In genomic region chr14:25592522-25592921, GRCm38 (mm10) we compare ENCODE assay signal across 20 mouse cellular contexts.
A peak's percentile ranks its signal among the peaks of the same experiment; 100 is the strongest.
DNase-seq lines count a peak whose midpoint lies in the region; ATAC-seq and TF ChIP-seq lines count a peak whose summit lies in the region.
"Had no signal": no experiment of that assay in that cellular context is flagged by ENCODE, and none has a peak within 500 bp of the region (broad histone marks: within the 10 kb centered on the region; RNA-seq: fewer than 3 reads in every experiment).

No protein-coding gene starts in this region.

- peaks cover 72% of the 10 kb centered on the region for H3K36me3 ChIP-seq in forebrain, embryonic 10.5 days (replicated peaks)
- H3K36me3 ChIP-seq in forebrain, embryonic 11.5 days (ENCODE audit: control insufficient read depth, insufficient read depth, low read length): no peaks in the 10 kb centered on the region; the same call in 1 of the 2 replicates
- peaks cover 43% of the 10 kb centered on the region; the same call in 1 of the 2 replicates for H3K36me3 ChIP-seq in limb, embryonic 15.5 days
- peaks cover 78% of the 10 kb centered on the region for H3K36me3 ChIP-seq in limb, embryonic 10.5 days
- H3K36me3 ChIP-seq in ES-Bruce4 (ENCODE audit: control insufficient read depth, insufficient read depth, low read length, poor library complexity, severe bottlenecking): no peaks in the 10 kb centered on the region
- H3K36me3 ChIP-seq in midbrain, embryonic 14.5 days (ENCODE audit: control insufficient read depth, insufficient read depth, low read length): peaks cover 38% of the 10 kb centered on the region

- no peak for ATAC-seq in forebrain, embryonic 11.5 days (replicated peaks; ENCODE audit: low FRiP score)
- ATAC-seq in limb, embryonic 15.5 days (ENCODE audit: insufficient number of reproducible peaks, low FRiP score, low TSS enrichment, low read depth): no peak
- no peak for ATAC-seq in midbrain, embryonic 14.5 days (ENCODE audit: low FRiP score, low TSS enrichment)
- ATAC-seq: intestine, postnatal 0 days; liver, embryonic 12.5 days had no signal

- 0 out of 2 replicates have a peak overlapping the region, but pooled peaks have one; percentile 66 for H3K27ac ChIP-seq in forebrain, embryonic 10.5 days
- H3K27ac ChIP-seq in forebrain, embryonic 11.5 days (ENCODE audit: low read depth, low read length): no peak overlapping the region
- 0 out of 2 replicates have a peak overlapping the region, but pooled peaks have one; percentile 67 for H3K27ac ChIP-seq in limb, embryonic 15.5 days
- H3K27ac ChIP-seq in limb, embryonic 10.5 days: no peak overlapping the region
- no peak overlapping the region for H3K27ac ChIP-seq in ES-Bruce4 (ENCODE audit: insufficient read depth, low read length)
- H3K27ac ChIP-seq in midbrain, embryonic 14.5 days (replicated peaks; ENCODE audit: low read depth, low read length): 0 out of 2 replicates have a peak overlapping the region, but pooled peaks have one; percentile 2
- H3K27ac ChIP-seq: liver, embryonic 12.5 days had no signal

- H3K9me3 ChIP-seq in forebrain, embryonic 10.5 days: no peaks in the 10 kb centered on the region
- no peaks in the 10 kb centered on the region for H3K9me3 ChIP-seq in forebrain, embryonic 11.5 days (ENCODE audit: control insufficient read depth, low read length)
- H3K9me3 ChIP-seq in limb, embryonic 15.5 days: no peaks in the 10 kb centered on the region
- no peaks in the 10 kb centered on the region for H3K9me3 ChIP-seq in limb, embryonic 10.5 days (replicated peaks)
- H3K9me3 ChIP-seq in ES-Bruce4 (replicated peaks; ENCODE audit: control insufficient read depth, insufficient read depth, low read length, poor library complexity, severe bottlenecking): no peaks in the 10 kb centered on the region
- H3K9me3 ChIP-seq in midbrain, embryonic 14.5 days (ENCODE audit: control insufficient read depth, low read length): no peaks in the 10 kb centered on the region
- H3K9me3 ChIP-seq: limb, embryonic 12.5 days; liver, embryonic 12.5 days had no signal

- TF ChIP-seq POLR2A in ES-Bruce4 (IDR thresholded peaks at IDR 0.05; ENCODE audit: insufficient read depth, low read length): no peak
- TF ChIP-seq POLR2A in lung, adult 2 months (IDR thresholded peaks at IDR 0.05; ENCODE audit: borderline replicate concordance, extremely low read depth, low read depth, low read length): no peak

- DNase-seq in forebrain, embryonic 10.5 days (ENCODE audit: extremely low spot score, low spot score): no peak
- DNase-seq in forebrain, embryonic 11.5 days (ENCODE audit: low spot score): no peak
- DNase-seq in limb, embryonic 10.5 days (ENCODE audit: low spot score): no peak
- no peak for DNase-seq in midbrain, embryonic 14.5 days
- DNase-seq in lung, adult 2 months: no peak
- DNase-seq: cerebellum, adult 11 months; cerebellum, adult 9-11 months; gastrocnemius, postnatal 36 days; heart, postnatal 4 days; kidney, postnatal 25 days; layer of hippocampus, postnatal 36 days; lung, adult 18-20 months; lung, postnatal 14 days; thymus, postnatal 25 days had no signal

- no peak overlapping the region for H3K9ac ChIP-seq in forebrain, embryonic 11.5 days (ENCODE audit: low read length)
- no peak overlapping the region for H3K9ac ChIP-seq in limb, embryonic 15.5 days
- H3K9ac ChIP-seq in ES-Bruce4 (ENCODE audit: low read depth, poor library complexity, severe bottlenecking): no peak overlapping the region
- H3K9ac ChIP-seq in midbrain, embryonic 14.5 days (replicated peaks; ENCODE audit: low read length): no peak overlapping the region
- H3K9ac ChIP-seq: limb, embryonic 12.5 days; liver, embryonic 12.5 days had no signal

- H3K4me2 ChIP-seq in forebrain, embryonic 11.5 days (ENCODE audit: low read depth, low read length, severe bottlenecking): no peak overlapping the region
- H3K4me2 ChIP-seq in limb, embryonic 15.5 days: no peak overlapping the region
- H3K4me2 ChIP-seq in midbrain, embryonic 14.5 days (ENCODE audit: low read length): no peak overlapping the region
- H3K4me2 ChIP-seq: limb, embryonic 12.5 days; liver, embryonic 12.5 days had no signal

- H3K27me3 ChIP-seq in forebrain, embryonic 10.5 days (ENCODE audit: poor library complexity, severe bottlenecking): no peaks in the 10 kb centered on the region
- H3K27me3 ChIP-seq in forebrain, embryonic 11.5 days (ENCODE audit: control insufficient read depth, insufficient read depth, low read length): no peaks in the 10 kb centered on the region
- H3K27me3 ChIP-seq in limb, embryonic 15.5 days: no peaks in the 10 kb centered on the region
- H3K27me3 ChIP-seq in limb, embryonic 10.5 days (ENCODE audit: low read depth, poor library complexity, severe bottlenecking): no peaks in the 10 kb centered on the region
- H3K27me3 ChIP-seq in ES-Bruce4 (ENCODE audit: control insufficient read depth, insufficient read depth, low read length, poor library complexity, severe bottlenecking): no peaks in the 10 kb centered on the region
- no peaks in the 10 kb centered on the region for H3K27me3 ChIP-seq in midbrain, embryonic 14.5 days (ENCODE audit: control insufficient read depth, insufficient read depth, low read length)
- H3K27me3 ChIP-seq: limb, embryonic 12.5 days; liver, embryonic 12.5 days had no signal

- peaks cover 73% of the 10 kb centered on the region for H3K4me1 ChIP-seq in forebrain, embryonic 10.5 days
- H3K4me1 ChIP-seq in forebrain, embryonic 11.5 days (replicated peaks; ENCODE audit: control insufficient read depth, insufficient read depth, low read length): peaks cover 32% of the 10 kb centered on the region
- peaks cover 59% of the 10 kb centered on the region for H3K4me1 ChIP-seq in limb, embryonic 15.5 days
- H3K4me1 ChIP-seq in limb, embryonic 10.5 days: peaks cover 72% of the 10 kb centered on the region
- peaks cover 28% of the 10 kb centered on the region for H3K4me1 ChIP-seq in ES-Bruce4 (ENCODE audit: control insufficient read depth, insufficient read depth, low read length)
- H3K4me1 ChIP-seq in midbrain, embryonic 14.5 days (ENCODE audit: control insufficient read depth, insufficient read depth, low read length): peaks cover 53% of the 10 kb centered on the region
- peaks cover 17% of the 10 kb centered on the region for H3K4me1 ChIP-seq in lung, adult 2 months (ENCODE audit: control insufficient read depth, insufficient read depth, low read length)

- TF ChIP-seq EP300 in ES-Bruce4 (IDR thresholded peaks at IDR 0.05; ENCODE audit: insufficient read depth, low read depth, low read length): peak; percentile 48; the same call in 1 of the 2 replicates

- no peak overlapping the region for H3K4me3 ChIP-seq in forebrain, embryonic 10.5 days
- no peak overlapping the region for H3K4me3 ChIP-seq in forebrain, embryonic 11.5 days (ENCODE audit: low read depth, low read length)
- no peak overlapping the region for H3K4me3 ChIP-seq in limb, embryonic 15.5 days
- no peak overlapping the region for H3K4me3 ChIP-seq in limb, embryonic 10.5 days
- H3K4me3 ChIP-seq in ES-Bruce4 (ENCODE audit: low read depth, low read length): no peak overlapping the region
- no peak overlapping the region for H3K4me3 ChIP-seq in midbrain, embryonic 14.5 days (replicated peaks; ENCODE audit: low read depth, low read length)
- no peak overlapping the region for H3K4me3 ChIP-seq in lung, adult 2 months (replicated peaks; ENCODE audit: extremely low read depth, low read depth, low read length)
- H3K4me3 ChIP-seq: erythroblast, embryonic 14.5 days; limb, embryonic 12.5 days; liver, embryonic 12.5 days had no signal

- no peak for TF ChIP-seq CTCF in ES-Bruce4 (IDR thresholded peaks at IDR 0.05; ENCODE audit: low read depth, low read length)
- no peak for TF ChIP-seq CTCF in lung, adult 2 months (IDR thresholded peaks at IDR 0.05; ENCODE audit: insufficient read depth, low read length)

- 60% methylated on average over 6 of the region's 6 CpGs for WGBS in forebrain, embryonic 10.5 days
- WGBS in forebrain, embryonic 11.5 days: 57% methylated on average over 6 of the region's 6 CpGs
- 46% methylated on average over 6 of the region's 6 CpGs for WGBS in limb, embryonic 15.5 days
- WGBS in limb, embryonic 10.5 days: 69% methylated on average over 6 of the region's 6 CpGs
- WGBS in midbrain, embryonic 14.5 days: 67% methylated on average over 6 of the region's 6 CpGs
- 61% methylated on average over 6 of the region's 6 CpGs for WGBS in lung, adult 2 months

Comparison
In these comparisons a context has a peak if more than half of its experiments do, and no peak if none do; other contexts are left out.
1. H3K27ac ChIP-seq: peak in forebrain, embryonic 10.5 days (single experiment), limb, embryonic 15.5 days (single experiment) and midbrain, embryonic 14.5 days (single experiment); none in forebrain, embryonic 11.5 days (single experiment), limb, embryonic 10.5 days (single experiment) and ES-Bruce4 (single experiment).